Mouse (Mus musculus) midbrain, postnatal 0 days (tissue): ENCODE data around the gene Adamts17. TPM values are rescaled to one million over a fixed set of nuclear protein-coding genes. Genes with fewer than 3 reads are reported as not detected.

Experiments
- ATAC-seq: fragments of 200-750 bp; cut with Nextera tagmentation; 2 replicates; pipeline ENCODE4 v1.8.0; 2017; ENCODE audit warnings: moderate number of reproducible peaks, mild to moderate bottlenecking, moderate TSS enrichment, moderate library complexity; ENCODE audit not compliant: low FRiP score
- DNase-seq: peaks from one replicate; pipeline ENCODE4 v3.0.0-alpha.2; 2015; ENCODE audit warnings: low spot score
- H3K27ac ChIP-seq: fragments of 300-500 bp; sonication (generic); 2 replicates; pipeline ENCODE4 v1.5.1; 2014; ENCODE audit warnings: low read depth, mild to moderate bottlenecking, low read length, mixed read lengths
- H3K27me3 ChIP-seq: fragments of 300-500 bp; sonication (generic); 2 replicates; pipeline ENCODE4 v1.6.1; 2014; ENCODE audit warnings: low read length, control low read depth, mixed read lengths; ENCODE audit not compliant: insufficient read depth
- H3K36me3 ChIP-seq: fragments of 300-500 bp; sonication (generic); 2 replicates; pipeline ENCODE4 v1.6.1; 2014; ENCODE audit warnings: low read length, control low read depth, mixed read lengths; ENCODE audit not compliant: insufficient read depth
- H3K4me1 ChIP-seq: fragments of 300-500 bp; sonication (generic); 2 replicates; pipeline ENCODE4 v1.6.1; 2014; ENCODE audit warnings: mild to moderate bottlenecking, control low read depth, antibody characterized with exemption, low read length, mixed read lengths; ENCODE audit not compliant: insufficient read depth
- H3K4me2 ChIP-seq: fragments of 300-500 bp; sonication (generic); 2 replicates; pipeline ENCODE4 v1.6.1; 2014; ENCODE audit warnings: low read depth, mild to moderate bottlenecking, low read length, mixed read lengths; ENCODE audit not compliant: poor library complexity, severe bottlenecking
- H3K4me3 ChIP-seq: fragments of 300-500 bp; sonication (generic); 2 replicates; pipeline ENCODE4 v1.5.1; 2014; ENCODE audit warnings: low read depth, mild to moderate bottlenecking, low read length, moderate library complexity
- H3K9ac ChIP-seq: fragments of 300-500 bp; sonication (generic); replicated peaks from 2 replicates; pipeline ENCODE4 v1.6.1; 2014; ENCODE audit warnings: mild to moderate bottlenecking, low read length, moderate library complexity, mixed read lengths; ENCODE audit not compliant: poor library complexity, severe bottlenecking
- H3K9me3 ChIP-seq: fragments of 300-500 bp; sonication (generic); 2 replicates; pipeline ENCODE4 v1.6.1; 2016; ENCODE audit warnings: low read length, control low read depth
- CTCF ChIP-seq: IDR thresholded peaks from 2 replicates; pipeline ENCODE4 v1.5.1; 2016; ENCODE audit warnings: antibody characterized with exemption, mild to moderate bottlenecking
- WGBS: fragments of 180-500 bp; shearing (Covaris S2); extraction: QIAGEN DNeasy Blood & Tissue Kit; methylation state at CpG from one replicate; pipeline ENCODE4 v1.1.7; 2014; 5-methylcytosine and 5-hydroxymethylcytosine counted together
- polyA plus RNA-seq: library from polyadenylated mRNA; unstranded; fragments of >200 nt; fragmentation: Nextera tagmentation; extraction: Ambion mirVana; gene quantifications from 2 replicates; pipeline ENCODE4 v1.2.1, GENCODE M21; 2015
- total RNA-seq: library from RNA; depleted of rRNA; stranded (reverse); fragments of >200 nt; gene quantifications from 2 replicates; pipeline ENCODE4 v1.2.3, GENCODE M21; 2014; rRNA removed

Adamts17 gene
- total RNA-seq (13.0 and 16.9 TPM in 2 replicates), polyA plus RNA-seq (3.2 and 3.8 TPM in 2 replicates)

- Histone ChIP-seq H3K4me2 (peak within 1 kb of the TSS; percentile 99), H3K9me3 (no peaks in the 10 kb centered on the region), H3K27ac (peak within 1 kb of the TSS; percentile 72), H3K4me3 (peak within 1 kb of the TSS; percentile 60), H3K9ac (peak within 1 kb of the TSS; percentile 77), H3K36me3 (no peaks in the 10 kb centered on the region), H3K4me1 (no peaks in the 10 kb centered on the region), H3K27me3 (no peaks in the 10 kb centered on the region)
- DNase-seq, result peak; percentile 99
- peak; percentile 97 for ATAC-seq
- peak; percentile 96 for TF ChIP-seq CTCF
- under 1% methylated on average over 30 of the region's 30 CpGs for WGBS
Observed at GRCm38 (mm10) chr7:66839463-66840007, at the start of gene Adamts17. TSS of gene Adamts17 (plus strand) at chr7:66839735.

GRCm38 (mm10) chr7:66789860-66790748 is 49.4 kb upstream of the Adamts17 start:
- TF ChIP-seq CTCF, result no peak
- DNase-seq (no peak), ATAC-seq (no peak)
- H3K4me3 ChIP-seq, result no peak overlapping the region
- H3K4me1 ChIP-seq, result no peaks in the 10 kb centered on the region
- H3K27ac ChIP-seq, result no peak overlapping the region
- no peak overlapping the region for H3K9ac ChIP-seq
- 32% methylated on average over 8 of the region's 8 CpGs for WGBS
- H3K36me3 ChIP-seq, result no peaks in the 10 kb centered on the region
- H3K9me3 ChIP-seq, result no peaks in the 10 kb centered on the region
- H3K27me3 ChIP-seq, result no peaks in the 10 kb centered on the region
- H3K4me2 ChIP-seq, result no peak overlapping the region

- H3K36me3 ChIP-seq, result no peaks in the 10 kb centered on the region
- H3K9me3 ChIP-seq, result no peaks in the 10 kb centered on the region
- no peak for ATAC-seq
- no peaks in the 10 kb centered on the region for H3K4me1 ChIP-seq
- no peak overlapping the region for H3K4me2 ChIP-seq
- H3K27ac ChIP-seq, result no peak overlapping the region
- WGBS, result 98% methylated on average over 3 of the region's 3 CpGs
- no peaks in the 10 kb centered on the region for H3K27me3 ChIP-seq
- H3K4me3 ChIP-seq, result no peak overlapping the region
- H3K9ac ChIP-seq, result no peak overlapping the region
- DNase-seq, result no peak
- TF ChIP-seq CTCF, result no peak
Observed at GRCm38 (mm10) chr7:66791022-66791421, 48.5 kb upstream of the Adamts17 start.

GRCm38 (mm10) chr7:66796909-66797308 is 42.6 kb upstream of the Adamts17 start:
- DNase-seq (no peak), ATAC-seq (no peak)
- no peak for TF ChIP-seq CTCF
- no peak overlapping the region for H3K9ac ChIP-seq
- H3K4me3 ChIP-seq, result no peak overlapping the region
- no peaks in the 10 kb centered on the region for H3K4me1 ChIP-seq
- H3K4me2 ChIP-seq, result no peak overlapping the region
- H3K27me3 ChIP-seq, result no peaks in the 10 kb centered on the region
- H3K9me3 ChIP-seq, result no peaks in the 10 kb centered on the region
- H3K36me3 ChIP-seq, result no peaks in the 10 kb centered on the region
- WGBS, result 71% methylated on average over 1 of the region's 1 CpGs
- no peak overlapping the region for H3K27ac ChIP-seq

GRCm38 (mm10) chr7:66797345-66797744 is 42.2 kb upstream of the Adamts17 start:
- H3K4me2 ChIP-seq, result no peak overlapping the region
- WGBS, result 90% methylated on average over 1 of the region's 1 CpGs
- H3K9me3 ChIP-seq, result no peaks in the 10 kb centered on the region
- TF ChIP-seq CTCF, result no peak
- no peak overlapping the region for H3K4me3 ChIP-seq
- H3K9ac ChIP-seq, result no peak overlapping the region
- H3K27me3 ChIP-seq, result no peaks in the 10 kb centered on the region
- no peak for DNase-seq
- ATAC-seq, result no peak
- H3K27ac ChIP-seq, result no peak overlapping the region
- no peaks in the 10 kb centered on the region for H3K36me3 ChIP-seq
- H3K4me1 ChIP-seq, result no peaks in the 10 kb centered on the region

GRCm38 (mm10) chr7:66798826-66799225 is 40.7 kb upstream of the Adamts17 start:
- no peak overlapping the region for H3K4me2 ChIP-seq
- TF ChIP-seq CTCF, result no peak
- H3K4me1 ChIP-seq, result no peaks in the 10 kb centered on the region
- no peak for ATAC-seq
- no peak overlapping the region for H3K9ac ChIP-seq
- WGBS, result 28% methylated on average over 5 of the region's 5 CpGs
- H3K4me3 ChIP-seq, result no peak overlapping the region
- no peaks in the 10 kb centered on the region for H3K36me3 ChIP-seq
- H3K9me3 ChIP-seq, result no peaks in the 10 kb centered on the region
- H3K27ac ChIP-seq, result no peak overlapping the region
- H3K27me3 ChIP-seq, result no peaks in the 10 kb centered on the region
- no peak for DNase-seq
